Mouse (Mus musculus) embryo, embryonic 10 days (tissue): ENCODE measurements around the gene S100a3.
A peak's percentile ranks its signal among the peaks of the same experiment; 100 is the strongest.

Experiments
- DNase-seq: peaks from one replicate; pipeline ENCODE4 v3.0.0-alpha.2; 2015; ENCODE audit warnings: low spot score

The S100a3 gene

DNA sequence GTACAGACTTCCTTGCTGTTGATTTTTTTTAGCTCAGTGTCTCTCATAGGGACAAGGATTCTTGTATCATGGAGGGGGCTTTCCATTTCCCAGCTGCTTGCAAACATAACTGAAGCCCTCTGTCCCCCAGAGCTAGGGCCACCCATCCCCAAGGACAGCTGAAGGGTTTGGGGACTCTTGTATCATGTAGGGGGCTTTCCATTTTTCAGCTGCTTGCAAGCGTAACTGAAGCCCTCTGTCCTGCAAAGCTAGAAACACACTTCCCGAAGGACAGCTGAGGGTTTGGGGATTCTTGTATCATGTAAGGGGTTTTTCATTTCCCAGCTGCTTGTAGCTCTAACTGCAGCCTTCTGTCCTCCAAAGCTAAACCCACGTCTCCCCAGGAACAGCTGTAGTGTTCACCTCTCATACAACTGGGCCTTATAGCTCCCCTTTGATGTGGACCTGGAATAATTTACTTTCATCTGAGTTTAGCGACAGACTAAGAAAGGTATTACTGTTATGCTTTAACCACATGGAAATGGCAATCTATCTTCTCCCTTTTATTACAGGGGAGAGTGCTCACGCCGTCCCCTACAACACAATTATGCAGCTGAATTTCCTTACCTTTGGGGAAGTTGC is at the start of gene S100a3:
Gene S100a3, plus strand, starts transcription at position 571 of the 621 bp plus-strand sequence.
- no peak for DNase-seq

DNA sequence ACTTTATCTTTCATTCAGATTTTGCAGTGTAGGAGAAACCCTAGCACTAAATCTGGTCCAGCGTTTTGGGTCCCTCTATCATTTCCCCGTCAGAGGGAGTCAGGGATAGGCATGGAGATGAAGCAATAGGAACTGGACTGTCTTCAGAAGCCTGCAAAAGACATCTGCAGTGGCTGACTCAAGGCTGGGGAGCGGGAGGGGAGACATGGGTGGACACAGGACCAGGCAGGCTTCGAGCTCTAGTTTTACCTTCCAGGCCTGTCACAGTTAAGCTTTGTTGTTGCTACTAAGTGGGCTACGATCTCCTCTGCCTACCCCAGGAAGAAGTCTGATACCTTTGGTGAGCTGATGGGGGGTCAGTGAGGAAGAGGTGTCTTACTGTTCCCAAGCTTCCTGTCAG is 48.1 kb upstream of the S100a3 start:
- no peak for DNase-seq

DNA sequence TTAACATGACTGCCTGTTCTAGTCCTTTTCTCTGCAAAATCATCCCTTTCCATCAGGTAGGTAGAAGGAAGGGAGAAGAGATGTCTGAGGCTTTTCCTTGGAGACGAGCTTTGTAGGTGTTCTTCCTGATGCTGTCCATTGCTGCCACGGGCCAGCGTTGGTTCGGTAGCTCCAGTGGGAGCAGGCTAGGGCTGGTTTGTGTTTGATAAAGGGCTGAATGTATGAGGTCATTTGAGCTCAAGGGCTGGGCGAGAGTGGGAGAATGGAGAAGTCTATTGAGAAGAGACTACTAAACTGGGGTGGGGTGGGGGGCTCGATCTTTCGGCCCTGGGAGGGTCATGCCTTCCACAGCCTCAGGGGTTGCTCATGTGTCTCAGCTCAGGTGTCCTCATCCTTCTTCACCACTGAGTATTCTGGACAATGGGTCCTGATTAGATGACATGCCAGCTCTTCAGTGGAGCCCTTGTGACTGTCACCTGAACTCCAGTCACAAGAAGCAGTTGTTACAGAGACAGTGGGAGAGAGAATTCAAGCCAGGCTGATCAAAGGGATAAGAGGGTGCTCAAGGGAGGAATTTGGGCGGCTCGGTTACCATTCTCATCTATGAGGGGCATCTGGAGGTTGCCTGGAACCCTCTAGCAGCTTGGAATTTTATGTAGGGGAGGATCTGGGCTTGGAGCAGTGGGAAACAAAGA is 47.3 kb upstream of the S100a3 start:
- no peak for DNase-seq

DNA sequence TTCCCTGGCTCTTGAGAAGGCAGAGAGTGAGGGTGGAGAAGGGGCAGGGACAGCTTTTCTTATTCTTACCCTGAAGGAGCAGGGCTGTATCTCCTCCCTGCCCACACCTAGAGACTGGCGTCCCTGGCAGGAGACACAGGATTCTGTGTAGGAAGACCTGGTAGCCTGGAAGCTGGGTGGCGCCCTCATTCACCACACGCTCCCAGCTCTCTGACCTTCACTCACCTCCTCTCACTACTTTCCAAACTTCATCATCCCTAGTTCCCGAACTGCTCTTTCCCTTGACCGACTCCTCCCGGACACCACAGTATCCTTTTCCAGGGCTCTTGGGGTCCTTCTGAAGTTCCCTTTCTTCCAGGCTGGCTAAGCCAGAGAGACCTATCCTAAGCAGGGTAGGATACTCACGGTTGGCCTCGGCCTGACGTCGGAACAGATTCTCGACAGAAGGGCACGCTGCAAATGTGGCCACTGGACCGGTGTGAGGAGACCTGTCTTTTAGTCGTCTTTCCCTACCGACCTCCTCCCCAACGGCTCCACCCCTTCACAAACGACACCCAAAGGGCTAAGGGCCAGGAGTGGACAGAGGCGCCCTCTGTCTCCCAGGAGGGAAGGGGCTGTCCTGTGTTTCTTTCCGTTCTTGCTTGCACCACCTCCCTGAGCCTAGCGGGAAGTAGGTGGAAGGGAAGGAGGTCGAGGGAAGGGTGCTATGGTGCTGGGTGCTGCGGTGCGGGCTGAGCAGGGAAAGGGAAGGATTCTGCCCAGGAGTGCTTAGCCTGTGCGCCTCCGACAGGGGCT is 46.4 kb upstream of the S100a3 start, which contains the start of the genes S100a1 and S100a13:
Gene S100a1, minus strand, starts transcription at position 597 of the 795 bp plus-strand sequence.
Gene S100a13, plus strand, starts transcription at position 640 of the 795 bp plus-strand sequence.
- DNase-seq, result peak; percentile 34

DNA sequence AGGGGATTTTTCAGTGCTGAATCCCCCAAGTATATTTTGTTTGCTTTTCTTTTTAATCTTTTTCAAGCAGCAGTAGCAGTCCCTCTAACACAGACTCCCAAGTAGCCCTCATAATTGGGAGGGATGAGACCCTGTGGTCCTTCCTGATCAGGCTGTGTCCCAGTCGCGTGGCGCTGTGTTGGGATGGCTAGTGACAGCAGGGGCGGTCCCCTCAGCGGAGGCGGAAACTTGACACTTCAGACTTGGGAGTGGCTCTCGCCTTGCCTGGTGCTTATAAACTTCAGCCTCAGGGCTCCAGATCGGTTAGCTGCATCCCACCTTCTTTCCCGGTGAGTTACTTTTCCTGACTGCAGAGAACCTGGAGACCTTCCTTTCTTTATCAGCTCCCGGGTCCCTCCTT is 45.7 kb upstream of the S100a3 start:
- DNase-seq, result peak; percentile 90

DNA sequence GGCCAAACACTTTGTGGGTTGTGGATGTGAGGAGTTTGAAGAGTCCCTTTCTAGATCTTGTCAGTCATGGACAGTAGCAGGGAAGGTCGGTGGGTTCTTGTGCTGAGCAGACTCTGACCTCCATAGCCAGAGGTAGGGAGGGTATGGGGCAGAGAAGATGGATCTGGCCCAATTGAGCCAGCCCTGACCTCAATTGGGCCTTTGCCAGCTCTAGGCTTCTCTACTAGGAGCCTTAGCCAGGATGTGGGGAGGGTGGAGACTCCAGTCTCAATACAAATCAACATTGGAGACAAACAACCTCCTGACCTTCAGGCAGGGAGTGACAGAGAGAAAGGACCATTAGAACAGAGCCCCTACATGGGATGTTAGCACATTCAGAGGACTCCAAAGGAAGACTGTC is 45.1 kb upstream of the S100a3 start:
- no peak for DNase-seq

DNA sequence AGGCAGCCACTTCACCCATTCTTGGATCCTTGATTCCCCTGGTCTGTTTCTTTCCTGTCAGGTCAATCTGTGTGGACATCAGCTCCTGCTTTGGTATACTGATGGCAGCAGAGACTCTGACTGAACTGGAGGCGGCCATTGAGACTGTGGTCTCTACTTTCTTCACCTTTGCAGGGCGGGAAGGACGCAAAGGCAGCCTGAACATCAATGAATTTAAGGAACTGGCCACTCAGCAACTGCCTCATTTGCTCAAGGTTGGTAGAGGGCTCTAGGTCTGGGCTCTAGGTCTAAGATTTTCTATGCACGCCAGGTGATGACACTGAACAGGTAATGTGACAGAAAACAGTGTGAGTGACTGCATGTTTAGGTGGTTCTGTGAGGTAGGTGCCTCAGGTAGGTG is 44.6 kb upstream of the S100a3 start:
- no peak for DNase-seq

DNA sequence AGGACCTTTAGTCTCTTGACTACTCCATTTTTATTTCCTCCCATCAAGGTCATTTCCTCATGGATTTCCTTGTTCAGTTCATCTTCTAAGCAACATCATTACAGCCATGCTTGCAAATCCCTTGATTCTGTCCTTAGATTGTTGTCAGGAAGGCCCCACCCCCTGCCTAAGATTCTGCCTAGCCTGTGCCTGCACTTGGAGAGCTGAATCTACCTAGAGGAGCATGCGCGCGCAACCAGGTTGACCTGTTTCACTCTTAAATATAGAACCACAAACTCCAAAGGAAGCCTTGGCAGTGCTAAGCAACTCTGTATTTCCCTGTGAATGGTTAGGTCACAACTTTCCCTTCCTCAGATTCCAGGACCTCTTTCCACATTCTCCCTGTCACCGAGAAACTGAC is 42.7 kb upstream of the S100a3 start:
- DNase-seq, result no peak

DNA sequence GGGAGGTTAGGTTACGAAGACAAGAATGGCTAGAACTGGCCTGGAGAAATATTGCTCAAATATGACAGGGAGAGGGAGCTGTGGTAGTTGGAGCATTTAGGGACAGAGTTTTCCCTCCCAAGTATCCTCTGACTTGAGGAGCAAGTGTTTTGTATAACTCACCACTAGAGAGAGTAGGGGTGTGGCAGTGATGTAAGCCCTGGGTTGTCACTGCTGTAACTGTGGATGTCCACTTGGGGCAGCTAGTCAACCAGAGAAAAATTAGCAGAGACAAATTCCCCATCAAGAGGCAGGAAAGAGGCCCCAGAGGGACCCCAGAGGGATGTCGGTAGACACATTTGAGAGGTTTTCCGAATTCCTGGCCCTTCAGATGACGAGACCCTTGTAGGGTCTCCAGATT is 35.0 kb upstream of the S100a3 start:
- DNase-seq, result peak; percentile 60

DNA sequence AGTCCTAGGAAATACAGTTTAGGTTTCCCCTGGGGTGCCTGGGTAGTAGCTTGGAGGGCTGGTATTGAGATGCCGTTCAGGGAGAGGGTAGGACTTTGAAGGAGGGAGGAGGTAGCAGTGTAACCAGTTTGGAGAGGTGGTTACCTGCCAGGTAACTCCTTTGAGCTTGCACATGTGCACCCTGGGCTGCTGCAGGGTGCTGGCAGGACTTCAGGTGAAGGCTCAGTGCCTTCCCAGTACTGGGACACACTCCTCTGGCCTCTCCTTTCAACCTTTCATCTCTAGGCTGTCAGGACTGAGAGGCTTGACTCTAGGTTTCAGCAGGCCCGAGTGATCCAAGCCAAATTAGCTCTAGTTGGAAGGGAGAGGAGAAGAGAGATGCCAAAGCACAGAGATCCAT is 34.3 kb upstream of the S100a3 start:
- no peak for DNase-seq

DNA sequence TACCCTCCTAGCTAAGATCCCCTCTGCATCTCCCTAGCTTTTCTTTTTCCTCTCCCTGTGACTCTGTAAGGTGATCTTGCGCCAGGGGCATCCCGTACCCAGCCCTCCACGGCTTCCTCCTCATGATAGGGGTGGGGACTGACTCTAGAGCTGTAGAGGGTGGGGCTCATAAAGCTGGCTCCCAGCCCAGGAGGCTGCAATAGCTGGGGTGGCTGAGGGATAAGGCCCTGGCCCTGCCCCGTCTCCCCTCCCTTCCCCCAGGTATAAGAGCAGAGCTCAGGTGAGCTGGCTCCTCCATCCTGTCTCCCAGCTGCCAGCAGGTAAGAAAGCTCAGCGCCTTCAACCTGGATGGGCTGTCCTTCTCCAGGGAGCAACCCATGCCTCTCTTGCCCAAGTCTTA is 33.8 kb upstream of the S100a3 start, which contains the start of gene S100a14:
Gene S100a14, plus strand, starts transcription at position 277 of the 400 bp plus-strand sequence.
- DNase-seq, result no peak

DNA sequence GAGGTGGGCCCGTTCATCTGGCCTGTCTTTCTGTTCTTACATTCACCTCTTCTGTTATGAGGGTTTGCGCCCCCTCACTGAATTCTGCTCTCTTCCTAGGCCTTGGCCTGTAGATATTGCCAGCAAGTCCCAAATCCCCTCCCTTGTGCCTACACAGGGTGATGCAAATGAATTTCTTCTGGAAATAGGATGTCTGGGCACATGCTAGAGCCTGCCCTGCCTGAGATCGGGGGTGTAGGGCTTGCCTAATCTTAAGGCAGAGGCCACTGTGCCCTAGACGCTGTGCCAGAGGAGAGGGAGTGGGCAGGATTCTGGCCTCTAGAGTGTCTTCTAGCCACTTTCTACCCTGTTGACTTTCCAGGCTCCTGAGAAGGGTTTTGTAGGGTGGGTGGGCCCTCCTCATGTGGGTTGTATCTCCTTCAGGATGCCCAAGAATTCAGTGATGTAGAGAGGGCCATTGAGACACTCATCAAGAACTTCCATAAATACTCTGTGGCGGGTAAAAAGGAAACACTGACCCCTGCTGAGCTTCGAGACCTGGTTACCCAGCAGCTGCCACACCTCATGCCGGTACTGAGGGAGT is 33.0 kb upstream of the S100a3 start:
- no peak for DNase-seq

DNA sequence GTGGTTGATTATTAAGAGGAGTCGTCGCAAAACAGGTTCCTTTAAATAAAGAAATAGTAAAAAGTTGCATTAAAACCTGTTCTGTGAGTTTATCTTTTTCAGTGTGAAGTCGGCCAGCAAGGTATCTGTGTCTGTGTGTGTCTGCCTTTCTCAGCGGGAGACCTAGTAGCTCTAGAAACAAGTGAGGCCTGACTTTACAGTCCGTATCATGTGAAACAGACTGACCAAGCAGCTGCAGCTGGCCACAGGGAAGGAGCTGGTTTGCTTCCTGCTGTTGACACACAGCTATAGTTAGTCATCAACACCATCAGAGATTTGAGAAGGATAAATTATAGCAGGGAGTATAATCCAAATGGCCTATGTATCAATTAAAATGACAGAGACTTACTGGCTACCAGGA is 28.7 kb upstream of the S100a3 start:
- DNase-seq, result no peak

DNA sequence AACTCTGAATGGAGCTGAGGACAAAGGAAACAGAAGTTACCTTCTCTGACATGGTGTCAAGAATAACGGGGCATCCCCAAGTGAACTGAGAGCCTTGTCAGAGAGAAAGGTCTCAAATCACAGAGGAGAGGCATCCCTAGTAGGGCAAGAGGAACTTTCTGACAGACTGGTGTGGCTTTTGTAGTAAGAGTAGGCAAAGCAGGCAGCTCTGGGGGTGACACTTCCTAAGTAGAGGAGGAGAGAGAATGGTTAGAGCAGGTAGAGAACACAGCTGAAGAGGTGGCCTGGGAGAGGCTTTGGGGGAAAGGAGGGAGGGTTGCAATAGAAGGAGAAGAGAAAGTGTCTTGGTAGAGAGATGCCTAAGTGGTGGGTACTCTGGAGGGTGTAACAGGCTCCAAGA is 24.9 kb upstream of the S100a3 start:
- DNase-seq, result no peak

DNA sequence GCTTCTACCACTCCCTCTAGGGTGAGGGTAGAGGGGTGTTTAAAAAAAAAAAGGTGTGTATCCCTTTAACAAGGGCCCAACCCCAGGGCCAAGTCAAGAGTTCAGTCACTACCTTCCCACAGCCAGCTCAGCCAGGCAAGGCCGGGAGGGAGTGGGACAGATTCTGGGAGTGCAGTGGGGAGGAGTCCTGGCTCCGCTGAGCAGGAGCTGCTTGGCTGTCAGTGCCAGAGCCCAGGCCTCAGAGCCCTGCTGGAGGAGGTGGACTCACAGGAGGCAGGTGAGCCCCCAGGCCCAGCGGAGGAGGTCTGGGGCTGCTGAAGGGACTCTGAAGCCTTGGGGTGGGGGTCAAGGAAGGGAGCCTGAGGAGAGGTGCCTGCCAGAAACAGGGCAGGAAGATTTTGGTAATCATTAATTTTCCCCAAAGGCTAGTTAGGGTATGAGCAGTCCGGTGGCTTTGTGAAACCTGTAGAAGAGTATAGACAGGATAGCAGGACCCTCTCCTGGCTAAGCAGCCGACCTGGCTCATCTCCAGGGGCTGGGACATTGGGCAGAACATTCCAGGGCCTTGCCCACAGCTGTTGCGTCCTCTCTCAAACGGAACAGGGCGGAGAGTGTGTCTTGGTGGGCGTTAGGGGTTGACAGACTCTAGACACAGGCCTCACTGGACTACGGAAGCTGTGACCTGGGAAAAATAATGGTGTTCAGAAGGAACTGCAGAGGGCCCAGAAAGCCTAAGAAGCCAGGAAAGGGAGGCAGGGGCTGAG is 23.1 kb upstream of the S100a3 start, which contains the start of gene S100a16:
Gene S100a16, plus strand, starts transcription at position 114 of the 764 bp plus-strand sequence.
- no peak for DNase-seq

DNA sequence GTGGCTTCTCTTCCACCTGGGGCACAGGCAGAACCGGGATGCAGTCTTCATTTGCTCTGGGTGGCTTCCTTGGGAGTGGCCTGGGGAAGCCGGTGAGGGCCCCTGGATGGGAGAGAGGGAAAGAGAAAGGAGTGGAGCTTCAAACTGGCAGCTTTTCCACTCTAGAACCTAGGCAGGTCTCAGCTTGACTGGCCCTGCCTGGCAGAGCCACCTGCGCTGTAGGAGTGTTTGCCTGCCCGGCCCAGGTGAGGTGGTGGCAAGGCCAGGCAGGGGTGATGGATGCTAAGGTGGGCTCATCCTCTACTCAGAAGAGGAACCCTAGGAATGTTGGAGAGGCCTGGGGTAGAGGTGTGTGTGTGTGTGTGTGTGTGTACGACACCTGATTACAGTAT is 22.5 kb upstream of the S100a3 start:
- DNase-seq, result no peak

DNA sequence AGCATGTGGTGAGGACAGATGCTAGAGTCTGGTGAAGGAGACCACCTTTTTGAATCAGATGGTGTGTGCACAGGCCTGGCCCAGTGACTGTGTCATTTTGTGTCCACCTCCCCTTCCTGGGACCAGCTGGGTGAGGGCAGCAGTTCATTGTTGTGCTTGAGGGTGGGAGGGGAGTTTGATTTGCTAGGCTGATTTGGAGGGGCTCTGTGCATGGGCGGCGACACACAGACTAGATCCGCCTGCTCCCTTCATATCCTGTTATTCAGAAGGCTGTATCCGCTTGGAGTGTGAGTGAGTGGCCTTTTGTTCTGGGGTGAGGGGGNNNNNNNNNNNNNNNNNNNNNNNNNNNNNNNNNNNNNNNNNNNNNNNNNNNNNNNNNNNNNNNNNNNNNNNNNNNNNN is 19.5 kb upstream of the S100a3 start:
- peak; percentile 45 for DNase-seq

DNA sequence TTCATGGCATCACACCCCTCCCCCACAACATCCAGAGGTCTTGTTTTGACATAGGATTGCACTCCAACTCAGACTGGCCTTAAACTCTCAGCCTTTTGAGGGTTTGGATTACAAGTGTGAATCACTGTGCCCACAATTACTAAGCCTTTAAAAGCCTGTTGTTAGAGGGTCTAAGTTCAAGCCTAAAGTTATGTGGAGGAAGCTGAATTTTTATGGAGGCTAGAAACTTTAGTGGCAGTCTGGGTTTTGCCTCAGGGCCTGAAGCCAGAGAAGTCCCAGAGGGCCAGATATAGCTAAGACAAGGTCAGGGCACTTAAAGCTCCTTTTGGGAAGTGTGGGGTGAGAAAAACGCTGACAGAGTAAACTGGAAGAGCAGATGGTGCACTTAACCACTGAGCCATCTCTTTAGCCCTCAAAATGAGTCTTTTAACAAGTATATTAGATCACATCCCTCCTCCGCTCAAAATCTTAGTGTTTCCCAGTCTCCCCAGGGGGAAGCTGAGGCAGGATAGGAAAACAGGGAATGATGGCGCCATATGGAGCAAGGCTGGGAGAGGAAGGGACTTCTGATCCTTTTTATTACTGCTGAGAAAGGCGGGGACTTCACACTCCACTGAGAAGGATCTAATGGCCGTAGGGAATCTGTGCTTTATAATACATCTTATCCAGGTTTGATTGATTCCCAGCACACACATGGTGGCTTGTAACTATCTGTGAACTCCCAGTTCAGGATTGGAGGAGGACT is 10.5 kb upstream of the S100a3 start:
- DNase-seq, result no peak

DNA sequence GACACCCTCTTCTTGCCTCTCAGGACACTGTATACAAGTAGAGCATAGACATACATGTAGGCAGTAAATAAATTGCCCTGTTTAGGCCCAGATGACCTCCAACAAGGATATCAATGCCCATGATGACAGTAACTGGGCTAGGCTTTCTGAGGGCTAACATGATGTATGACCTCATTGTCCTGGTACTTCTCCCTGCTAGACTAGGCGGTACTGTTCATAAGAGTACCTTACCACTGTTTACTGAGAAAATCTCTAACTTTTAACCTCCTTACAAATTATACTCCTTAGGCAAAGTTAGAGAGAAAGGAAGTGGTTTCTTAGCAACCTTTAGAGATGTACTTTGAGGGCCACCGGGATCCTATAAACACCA is 10.0 kb upstream of the S100a3 start:
- DNase-seq, result no peak

DNA sequence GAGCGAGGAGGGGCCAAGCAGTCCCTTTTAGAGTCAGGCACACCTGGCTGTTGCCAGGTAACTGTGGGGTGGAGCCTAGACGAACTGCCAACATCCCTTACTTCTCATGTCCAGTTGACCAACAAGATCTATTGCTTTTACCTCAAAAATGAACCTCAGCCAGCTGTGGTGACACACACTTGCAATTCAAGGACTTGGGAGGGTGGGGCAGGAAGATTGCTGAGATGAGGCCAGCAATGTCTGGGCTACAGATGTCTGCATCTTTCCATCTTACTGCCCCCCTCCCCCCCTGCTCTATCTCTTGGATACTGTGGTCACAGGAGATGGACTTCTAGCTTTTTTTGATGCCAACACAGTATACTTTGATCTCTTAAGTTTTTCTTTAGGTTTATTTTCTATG is 8.1 kb upstream of the S100a3 start:
- DNase-seq, result no peak

DNA sequence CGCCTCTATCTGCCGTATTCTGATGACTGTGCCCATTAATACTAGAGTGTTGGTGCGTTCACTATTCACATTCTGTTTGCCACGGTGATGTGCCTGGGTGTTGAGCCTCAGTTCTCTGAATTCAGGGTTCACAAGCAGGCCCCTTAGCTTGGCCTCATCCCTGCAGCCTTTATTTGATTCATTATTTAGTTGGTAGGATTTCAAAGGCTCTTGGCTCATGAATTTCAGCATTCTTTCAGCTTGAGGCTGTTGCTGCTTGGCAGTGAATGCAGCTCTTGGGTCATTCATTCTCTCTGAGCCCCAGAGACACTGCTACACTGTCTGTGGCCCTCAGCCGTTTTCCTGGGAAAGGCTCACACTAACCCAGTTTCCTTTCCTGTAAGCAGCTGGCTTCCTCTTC is 4.4 kb upstream of the S100a3 start:
- no peak for DNase-seq
